Mouse (Mus musculus): ENCODE measurements around the gene Vopp1. TPM values are rescaled to one million over a fixed set of nuclear protein-coding genes. Genes with fewer than 3 reads are reported as not detected.
"Not testable (repeated sequence)": the region's sequence is repeated elsewhere in the genome, so short reads cannot be mapped to it uniquely, and the experiment has no call there.

The Vopp1 gene
- polyA plus RNA-seq, 1 experiment from 2014 or later: 266 TPM

GRCm38 (mm10) chr6:57814436-57814940, 10.5 kb downstream of the Vopp1 start:
- no peak overlapping the region for H3K9ac ChIP-seq (ENCODE audit: low read depth, low read length)
- no peaks in the 10 kb centered on the region for H3K36me3 ChIP-seq (ENCODE audit: control insufficient read depth, insufficient read depth, low read length)
- no peak overlapping the region for H3K27ac ChIP-seq (ENCODE audit: low read length)
- 0 out of 2 replicates have a peak, but pooled peaks cover 3% of the 10 kb centered on the region for H3K9me3 ChIP-seq (replicated peaks; ENCODE audit: control insufficient read depth, low read length, poor library complexity, severe bottlenecking)
- no peak for ATAC-seq
- no peaks in the 10 kb centered on the region for H3K4me1 ChIP-seq (ENCODE audit: control insufficient read depth, insufficient read depth, low read length)
- no peak overlapping the region for H3K4me3 ChIP-seq (ENCODE audit: low read depth, low read length)
- H3K27me3 ChIP-seq (ENCODE audit: control insufficient read depth, insufficient read depth, low read depth, low read length): no peaks in the 10 kb centered on the region
- 88% methylated on average over 2 of the region's 2 CpGs for WGBS
- no peak overlapping the region for H3K4me2 ChIP-seq (ENCODE audit: low read length)

DNA sequence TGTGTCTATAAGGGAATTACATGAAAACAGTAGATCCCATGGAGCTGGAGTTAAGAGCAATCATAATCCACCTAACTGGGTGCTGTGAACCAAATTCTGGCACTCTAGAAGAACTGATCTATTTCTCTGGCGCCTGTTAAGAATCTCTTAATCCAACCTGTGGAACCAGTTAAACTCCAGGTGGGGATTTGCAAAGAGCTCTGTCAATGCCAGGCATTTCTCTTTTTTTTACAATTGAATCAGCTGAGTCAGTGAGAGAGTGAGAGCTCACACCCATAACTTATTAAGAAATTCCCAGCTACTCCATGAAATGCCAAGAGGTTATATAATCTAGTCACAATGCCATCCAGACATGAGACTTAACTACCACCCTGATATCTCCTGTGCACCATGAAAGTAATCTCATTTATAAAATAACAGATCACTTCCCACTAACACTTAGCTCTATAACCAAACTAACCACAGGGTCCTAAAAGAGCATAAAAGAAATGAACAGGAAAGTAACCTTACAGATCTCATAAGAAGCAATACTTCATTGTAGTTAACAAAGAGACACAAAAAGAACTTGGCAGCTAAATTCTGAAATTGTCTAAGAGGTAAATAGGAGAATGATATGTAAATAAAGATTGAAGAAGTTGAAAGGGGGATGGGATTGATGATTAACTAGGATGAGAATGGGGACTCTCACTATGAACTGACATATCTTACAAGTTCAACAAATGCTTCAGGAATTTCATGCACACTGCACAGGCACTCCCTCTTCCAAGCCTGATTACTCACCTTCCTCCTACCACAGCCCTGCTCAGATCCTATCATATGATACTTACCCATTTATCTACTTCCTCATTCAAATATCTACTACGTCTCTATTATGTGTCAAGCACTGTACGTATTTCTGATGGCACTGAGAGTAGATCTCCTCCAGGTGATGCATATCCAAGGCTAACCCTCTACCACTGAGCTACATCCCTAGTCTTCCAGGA, 12.9 kb downstream of the Vopp1 start:
- no peak overlapping the region for H3K9ac ChIP-seq (ENCODE audit: low read depth, low read length)
- WGBS: 95% methylated on average over 3 of the region's 3 CpGs
- ATAC-seq: no peak
- H3K36me3 ChIP-seq (ENCODE audit: control insufficient read depth, insufficient read depth, low read length): no peaks in the 10 kb centered on the region
- no peaks in the 10 kb centered on the region for H3K4me1 ChIP-seq (ENCODE audit: control insufficient read depth, insufficient read depth, low read length)
- H3K4me3 ChIP-seq (ENCODE audit: low read depth, low read length): no peak overlapping the region
- 0 out of 2 replicates have a peak, but pooled peaks cover 5% of the 10 kb centered on the region for H3K9me3 ChIP-seq (replicated peaks; ENCODE audit: control insufficient read depth, low read length, poor library complexity, severe bottlenecking)
- H3K4me2 ChIP-seq (ENCODE audit: low read length): no peak overlapping the region
- H3K27ac ChIP-seq (ENCODE audit: low read length): no peak overlapping the region
- no peaks in the 10 kb centered on the region for H3K27me3 ChIP-seq (ENCODE audit: control insufficient read depth, insufficient read depth, low read depth, low read length)

DNA sequence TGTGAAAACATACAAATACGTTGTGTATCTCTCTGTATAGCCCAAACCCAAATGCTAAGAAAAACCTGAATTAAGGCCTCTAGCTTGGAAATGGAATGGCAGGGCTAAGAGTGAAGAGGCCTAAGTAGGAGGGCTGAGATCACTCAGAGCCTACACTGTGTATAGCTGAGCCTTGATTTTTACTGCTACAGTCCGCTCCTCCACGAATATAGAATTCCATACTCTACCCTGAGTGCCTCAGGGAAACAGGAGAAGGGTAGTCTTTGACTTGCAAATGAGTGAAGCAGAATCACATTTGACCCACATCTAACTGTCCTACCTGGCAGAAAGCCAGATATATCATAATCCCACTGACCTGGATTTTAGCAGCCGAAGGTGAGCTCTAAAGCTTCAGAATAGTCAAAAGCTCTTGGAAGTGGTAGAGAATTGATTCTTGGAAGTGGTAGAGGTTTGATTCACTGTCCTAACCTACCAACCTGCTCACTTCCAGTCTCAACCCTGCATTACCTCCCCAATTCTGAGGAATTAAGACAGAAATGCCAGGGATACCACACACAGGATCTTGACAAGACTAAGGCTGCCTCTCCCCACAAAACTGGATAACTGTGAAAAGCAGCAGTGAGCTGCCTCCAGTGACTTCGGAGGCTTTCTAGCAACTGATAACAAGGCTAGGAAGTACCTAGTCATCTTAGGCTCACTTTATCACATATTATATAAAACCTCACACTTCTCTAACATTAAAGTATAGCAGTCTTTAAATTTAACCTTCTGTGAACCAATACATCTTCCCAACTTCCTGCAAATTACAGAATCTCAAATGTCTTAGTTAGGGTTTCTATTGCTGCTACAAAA, 19.5 kb downstream of the Vopp1 start:
- Histone ChIP-seq H3K4me1 (ENCODE audit: control insufficient read depth, insufficient read depth, low read length) (no peaks in the 10 kb centered on the region), H3K36me3 (ENCODE audit: control insufficient read depth, insufficient read depth, low read length) (no peaks in the 10 kb centered on the region), H3K9me3 (replicated peaks; ENCODE audit: control insufficient read depth, low read length, poor library complexity, severe bottlenecking) (0 out of 2 replicates have a peak, but pooled peaks cover 4% of the 10 kb centered on the region), H3K9ac (ENCODE audit: low read depth, low read length) (no peak overlapping the region), H3K4me2 (ENCODE audit: low read length) (no peak overlapping the region), H3K4me3 (ENCODE audit: low read depth, low read length) (no peak overlapping the region), H3K27ac (ENCODE audit: low read length) (no peak overlapping the region), H3K27me3 (ENCODE audit: control insufficient read depth, insufficient read depth, low read depth, low read length) (no peaks in the 10 kb centered on the region)
- ATAC-seq: no peak
- WGBS: 76% methylated on average over 5 of the region's 5 CpGs

DNA sequence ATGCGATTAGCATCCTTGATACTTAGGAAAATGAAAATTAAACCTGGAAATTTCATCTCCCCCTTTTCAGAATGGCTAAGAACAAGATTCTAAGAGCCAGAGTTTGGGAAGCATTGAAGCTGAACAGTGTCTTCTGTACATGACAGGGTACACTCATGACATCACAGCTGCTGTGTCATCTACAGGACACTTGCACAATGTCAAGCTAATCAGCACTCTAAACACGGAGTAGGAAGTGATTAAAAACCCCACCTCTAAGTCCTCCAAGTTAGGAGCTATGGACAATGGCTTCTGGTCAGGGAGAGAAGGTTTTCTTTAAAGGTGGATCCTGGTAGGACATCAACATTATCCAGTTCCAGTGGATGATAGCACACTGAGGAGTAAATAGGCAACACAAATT, 21.8 kb downstream of the Vopp1 start:
- no peak overlapping the region for H3K4me3 ChIP-seq (ENCODE audit: low read depth, low read length)
- ATAC-seq: no peak
- 88% methylated on average over 2 of the region's 2 CpGs for WGBS
- H3K4me2 ChIP-seq (ENCODE audit: low read length): no peak overlapping the region
- H3K9me3 ChIP-seq (replicated peaks; ENCODE audit: control insufficient read depth, low read length, poor library complexity, severe bottlenecking): no peaks in the 10 kb centered on the region
- H3K27ac ChIP-seq (ENCODE audit: low read length): no peak overlapping the region
- no peaks in the 10 kb centered on the region for H3K36me3 ChIP-seq (ENCODE audit: control insufficient read depth, insufficient read depth, low read length)
- no peaks in the 10 kb centered on the region for H3K4me1 ChIP-seq (ENCODE audit: control insufficient read depth, insufficient read depth, low read length)
- no peak overlapping the region for H3K9ac ChIP-seq (ENCODE audit: low read depth, low read length)
- no peaks in the 10 kb centered on the region for H3K27me3 ChIP-seq (ENCODE audit: control insufficient read depth, insufficient read depth, low read depth, low read length)

DNA sequence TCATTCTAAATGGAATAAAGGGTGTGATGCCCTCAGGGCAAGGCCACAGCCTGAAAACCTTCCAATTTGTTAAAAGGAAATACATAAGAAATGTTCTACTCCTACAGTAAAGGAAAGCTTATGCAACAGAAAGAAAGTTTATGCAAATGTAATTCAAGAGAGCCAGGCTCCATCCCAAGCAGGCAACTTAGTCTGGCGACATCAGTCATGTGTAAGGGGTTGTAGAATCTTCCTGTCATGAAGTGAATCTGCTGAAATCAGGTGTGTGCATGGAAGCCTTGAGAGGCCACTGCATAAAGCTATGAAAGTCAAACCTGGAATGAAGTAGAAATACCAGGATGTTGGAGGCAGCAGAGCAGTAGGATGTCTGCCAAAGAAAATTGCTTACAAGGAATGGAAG, 26.0 kb downstream of the Vopp1 start:
- no peak for ATAC-seq
- 88% methylated on average over 1 of the region's 1 CpGs for WGBS

GRCm38 (mm10) chr6:57796853-57797423, 28.0 kb downstream of the Vopp1 start:
- H3K9ac ChIP-seq (ENCODE audit: low read depth, low read length): no peak overlapping the region
- ATAC-seq: no peak
- no peaks in the 10 kb centered on the region for H3K9me3 ChIP-seq (replicated peaks; ENCODE audit: control insufficient read depth, low read length, poor library complexity, severe bottlenecking)
- H3K27ac ChIP-seq (ENCODE audit: low read length): no peak overlapping the region
- H3K4me2 ChIP-seq (ENCODE audit: low read length): no peak overlapping the region
- H3K27me3 ChIP-seq (ENCODE audit: control insufficient read depth, insufficient read depth, low read depth, low read length): no peaks in the 10 kb centered on the region
- no peaks in the 10 kb centered on the region for H3K4me1 ChIP-seq (ENCODE audit: control insufficient read depth, insufficient read depth, low read length)
- WGBS: 90% methylated on average over 3 of the region's 3 CpGs
- H3K4me3 ChIP-seq (ENCODE audit: low read depth, low read length): no peak overlapping the region
- H3K36me3 ChIP-seq (ENCODE audit: control insufficient read depth, insufficient read depth, low read length): no peaks in the 10 kb centered on the region

More for the DNA sequence above, 26.0 kb downstream of the Vopp1 start:
- H3K27me3 ChIP-seq (ENCODE audit: control insufficient read depth, insufficient read depth, low read depth, low read length): no peaks in the 10 kb centered on the region
- H3K4me2 ChIP-seq (ENCODE audit: low read length): no peak overlapping the region
- H3K9me3 ChIP-seq (replicated peaks; ENCODE audit: control insufficient read depth, low read length, poor library complexity, severe bottlenecking): no peaks in the 10 kb centered on the region
- H3K4me1 ChIP-seq (ENCODE audit: control insufficient read depth, insufficient read depth, low read length): no peaks in the 10 kb centered on the region
- H3K27ac ChIP-seq (ENCODE audit: low read length): no peak overlapping the region
- no peak overlapping the region for H3K9ac ChIP-seq (ENCODE audit: low read depth, low read length)
- no peak overlapping the region for H3K4me3 ChIP-seq (ENCODE audit: low read depth, low read length)
- no peaks in the 10 kb centered on the region for H3K36me3 ChIP-seq (ENCODE audit: control insufficient read depth, insufficient read depth, low read length)

DNA sequence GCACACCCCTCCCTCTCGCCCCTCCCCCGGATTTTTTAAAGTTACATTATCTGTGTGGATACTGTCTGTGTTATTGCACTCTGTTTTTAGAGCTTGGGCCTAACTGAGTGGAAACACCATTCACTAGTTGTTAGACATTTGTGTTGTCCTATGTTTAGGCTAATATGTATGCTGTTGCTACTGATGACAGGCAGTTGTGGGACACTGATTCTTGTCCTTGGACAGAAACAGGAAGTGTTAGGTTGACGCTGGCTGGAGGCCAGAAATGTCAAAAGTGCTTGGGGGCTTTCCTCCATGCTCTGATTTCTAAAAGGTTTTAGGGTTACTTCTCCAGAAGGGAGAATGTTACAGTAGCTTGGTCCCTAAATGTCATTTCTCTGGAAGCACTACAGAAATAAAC, 29.1 kb downstream of the Vopp1 start:
- Histone ChIP-seq H3K36me3 (ENCODE audit: control insufficient read depth, insufficient read depth, low read length) (no peaks in the 10 kb centered on the region), H3K27me3 (ENCODE audit: control insufficient read depth, insufficient read depth, low read depth, low read length) (no peaks in the 10 kb centered on the region), H3K9me3 (replicated peaks; ENCODE audit: control insufficient read depth, low read length, poor library complexity, severe bottlenecking) (no peaks in the 10 kb centered on the region), H3K9ac (ENCODE audit: low read depth, low read length) (no peak overlapping the region), H3K27ac (ENCODE audit: low read length) (no peak overlapping the region), H3K4me3 (ENCODE audit: low read depth, low read length) (no peak overlapping the region), H3K4me1 (ENCODE audit: control insufficient read depth, insufficient read depth, low read length) (no peaks in the 10 kb centered on the region), H3K4me2 (ENCODE audit: low read length) (no peak overlapping the region)
- 71% methylated on average over 3 of the region's 3 CpGs for WGBS
- no peak for ATAC-seq

- not testable (repeated sequence) for H3K36me3 ChIP-seq (ENCODE audit: control insufficient read depth, insufficient read depth, low read length)
- WGBS: 71% methylated on average over 8 of the region's 9 CpGs
These were observed 32.1 kb downstream of the Vopp1 start for GRCm38 (mm10) chr6:57792821-57793220.

More at GRCm38 (mm10) chr6:57792821-57793220, 32.1 kb downstream of the Vopp1 start:
- not testable (repeated sequence) for ATAC-seq; H3K9me3 ChIP-seq (replicated peaks; ENCODE audit: control insufficient read depth, low read length, poor library complexity, severe bottlenecking); H3K9ac ChIP-seq (ENCODE audit: low read depth, low read length); H3K27me3 ChIP-seq (ENCODE audit: control insufficient read depth, insufficient read depth, low read depth, low read length); H3K4me3 ChIP-seq (ENCODE audit: low read depth, low read length); H3K4me2 ChIP-seq (ENCODE audit: low read length); H3K27ac ChIP-seq (ENCODE audit: low read length); H3K4me1 ChIP-seq (ENCODE audit: control insufficient read depth, insufficient read depth, low read length)
